Mouse (Mus musculus) stomach, embryonic 15.5 days (tissue): ENCODE results near the gene Dcpp1. TPM values are rescaled to one million over a fixed set of nuclear protein-coding genes. Genes with fewer than 3 reads are reported as not detected.

ENCODE experiments used
- polyA plus RNA-seq: library from polyadenylated mRNA; unstranded; fragments of >200 nt; fragmentation: Nextera tagmentation; extraction: Ambion mirVana; gene quantifications from 2 replicates; pipeline ENCODE4 v1.2.1, GENCODE M21; 2015

Dcpp1 gene
- polyA plus RNA-seq, 1 experiment from 2014 or later: not detected

Other genes with a start within 250 kb of the Dcpp1 start
- 0.66 and 0.78 TPM in 2 replicates for gene Mmp25, start 235.6 kb upstream of the Dcpp1 start, polyA plus RNA-seq
- 9.9 and 12.2 TPM in 2 replicates for gene Bicdl2, start 220.4 kb upstream of the Dcpp1 start, polyA plus RNA-seq
- 73.7 and 84.8 TPM in 2 replicates for gene Hcfc1r1, start 207.3 kb upstream of the Dcpp1 start, polyA plus RNA-seq
- gene Thoc6, start 207.0 kb upstream of the Dcpp1 start, polyA plus RNA-seq: 37.8 and 39.9 TPM in 2 replicates
- 23.8 and 25.4 TPM in 2 replicates for gene Tnfrsf12a, start 203.4 kb upstream of the Dcpp1 start, polyA plus RNA-seq
- gene Cldn6, start 201.6 kb upstream of the Dcpp1 start, polyA plus RNA-seq: 92.7 and 122 TPM in 2 replicates
- gene Cldn9, start 196.8 kb upstream of the Dcpp1 start, polyA plus RNA-seq: 1.8 and 2.4 TPM in 2 replicates
- gene 1520401A03Rik, start 158.1 kb upstream of the Dcpp1 start, polyA plus RNA-seq: 0.06 and 0.22 TPM in 2 replicates
- gene Pkmyt1, start 154.5 kb upstream of the Dcpp1 start, polyA plus RNA-seq: 47.4 and 49.9 TPM in 2 replicates
- gene Paqr4, start 140.0 kb upstream of the Dcpp1 start, polyA plus RNA-seq: 22.6 and 23.2 TPM in 2 replicates
- 0.49 and 0.74 TPM in 2 replicates for gene Kremen2, start 135.0 kb upstream of the Dcpp1 start, polyA plus RNA-seq
- 48.9 and 50.5 TPM in 2 replicates for gene Flywch1, start 109.3 kb upstream of the Dcpp1 start, polyA plus RNA-seq
- 18.1 and 23.5 TPM in 2 replicates for gene Flywch2, start 94.8 kb upstream of the Dcpp1 start, polyA plus RNA-seq
- gene Srrm2, start 90.3 kb upstream of the Dcpp1 start, polyA plus RNA-seq: 448 and 501 TPM in 2 replicates
- gene Elob, start 51.7 kb upstream of the Dcpp1 start, polyA plus RNA-seq: 938 and 1,022 TPM in 2 replicates
- gene Prss33, start 44.8 kb upstream of the Dcpp1 start, polyA plus RNA-seq: 0.17 TPM in 1 of 2 replicates, not detected in the other
- gene Prss32, start 37.0 kb upstream of the Dcpp1 start, polyA plus RNA-seq: 2.9 and 4.0 TPM in 2 replicates
- gene Prss41, start 36.7 kb upstream of the Dcpp1 start, polyA plus RNA-seq: 1.6 and 1.9 TPM in 2 replicates
- gene Prss21, start 12.8 kb upstream of the Dcpp1 start, polyA plus RNA-seq: not detected in 2 replicates
- gene Dcpp2, start within 50 bp of the Dcpp1 start, polyA plus RNA-seq: not detected in 2 replicates
- not detected in 2 replicates for gene Dcpp3, start 36.6 kb downstream of the Dcpp1 start, polyA plus RNA-seq
- not detected in 2 replicates for gene Sbp, start 60.8 kb downstream of the Dcpp1 start, polyA plus RNA-seq
- gene Sbpl, start 74.4 kb downstream of the Dcpp1 start, polyA plus RNA-seq: not detected in 2 replicates
- gene Prss30, start 99.7 kb downstream of the Dcpp1 start, polyA plus RNA-seq: 0.45 TPM in 1 of 2 replicates, not detected in the other
- 1.9 and 3.0 TPM in 2 replicates for gene Prss22, start 117.2 kb downstream of the Dcpp1 start, polyA plus RNA-seq
- 2.4 and 6.3 TPM in 2 replicates for gene Prss27, start 157.3 kb downstream of the Dcpp1 start, polyA plus RNA-seq
- gene Kctd5, start 192.6 kb downstream of the Dcpp1 start, polyA plus RNA-seq: 58.4 and 61.4 TPM in 2 replicates